Mouse (Mus musculus): ENCODE data around the gene Olig3.

Gene Olig3

GRCm38 (mm10) chr10:19338695-19339630 is 17.4 kb upstream of the Olig3 start:
- peak overlapping the region; percentile 32; the same call in 1 of the 2 replicates for H3K4me3 ChIP-seq (replicated peaks; ENCODE audit: low read length)
- TF ChIP-seq CTCF (conservative IDR thresholded peaks at IDR 0.05; ENCODE audit: low read length) (no peak), POU5F1 (IDR thresholded peaks at IDR 0.05; ENCODE audit: borderline replicate concordance, low read length) (no peak), NANOG (IDR thresholded peaks at IDR 0.05; ENCODE audit: borderline replicate concordance, low read length) (no peak)
- peaks cover 6% of the 10 kb centered on the region for H3K4me1 ChIP-seq (replicated peaks; ENCODE audit: low read depth, low read length)
- peaks cover 4% of the 10 kb centered on the region; the same call in 1 of the 2 replicates for H3K27me3 ChIP-seq (ENCODE audit: insufficient read depth, low read length)
- H3K9me3 ChIP-seq (ENCODE audit: low read length): no peaks in the 10 kb centered on the region
- no peaks in the 10 kb centered on the region for H3K36me3 ChIP-seq (ENCODE audit: insufficient read depth, low read length)

- no peaks in the 10 kb centered on the region for H3K36me3 ChIP-seq (ENCODE audit: insufficient read depth, low read length)
- H3K4me1 ChIP-seq (replicated peaks; ENCODE audit: low read depth, low read length): peaks cover under 1% of the 10 kb centered on the region; the same call in 1 of the 2 replicates
- no peak for TF ChIP-seq NANOG (IDR thresholded peaks at IDR 0.05; ENCODE audit: borderline replicate concordance, low read length)
- H3K27me3 ChIP-seq (ENCODE audit: insufficient read depth, low read length): peaks cover 4% of the 10 kb centered on the region; the same call in 1 of the 2 replicates
- no peak overlapping the region for H3K4me3 ChIP-seq (replicated peaks; ENCODE audit: low read length)
- no peaks in the 10 kb centered on the region for H3K9me3 ChIP-seq (ENCODE audit: low read length)
These were observed 12.3 kb upstream of the Olig3 start for GRCm38 (mm10) chr10:19344039-19344438.

- H3K9me3 ChIP-seq (ENCODE audit: low read length): no peaks in the 10 kb centered on the region
- no peaks in the 10 kb centered on the region for H3K36me3 ChIP-seq (ENCODE audit: insufficient read depth, low read length)
- H3K4me3 ChIP-seq (replicated peaks; ENCODE audit: low read length): no peak overlapping the region
- peaks cover 30% of the 10 kb centered on the region for H3K27me3 ChIP-seq (ENCODE audit: insufficient read depth, low read length)
- TF ChIP-seq NANOG (IDR thresholded peaks at IDR 0.05; ENCODE audit: borderline replicate concordance, low read length): no peak
- TF ChIP-seq CTCF (conservative IDR thresholded peaks at IDR 0.05; ENCODE audit: low read length): no peak
- TF ChIP-seq POU5F1 (IDR thresholded peaks at IDR 0.05; ENCODE audit: borderline replicate concordance, low read length): no peak
- H3K4me1 ChIP-seq (replicated peaks; ENCODE audit: low read depth, low read length): peaks cover 21% of the 10 kb centered on the region
These were observed 7.0 kb upstream of the Olig3 start for GRCm38 (mm10) chr10:19349326-19349725.

GRCm38 (mm10) chr10:19352006-19352877 is 4.1 kb upstream of the Olig3 start:
- H3K9me3 ChIP-seq (ENCODE audit: low read length): no peaks in the 10 kb centered on the region
- TF ChIP-seq NANOG (IDR thresholded peaks at IDR 0.05; ENCODE audit: borderline replicate concordance, low read length) (no peak), CTCF (conservative IDR thresholded peaks at IDR 0.05; ENCODE audit: low read length) (no peak), POU5F1 (IDR thresholded peaks at IDR 0.05; ENCODE audit: borderline replicate concordance, low read length) (no peak)
- H3K4me1 ChIP-seq (replicated peaks; ENCODE audit: low read depth, low read length): peaks cover 51% of the 10 kb centered on the region

GRCm38 (mm10) chr10:19352878-19353301 is 3.4 kb upstream of the Olig3 start:
- no peak for TF ChIP-seq POU5F1 (IDR thresholded peaks at IDR 0.05; ENCODE audit: borderline replicate concordance, low read length)
- TF ChIP-seq NANOG (IDR thresholded peaks at IDR 0.05; ENCODE audit: borderline replicate concordance, low read length): no peak
- TF ChIP-seq CTCF (conservative IDR thresholded peaks at IDR 0.05; ENCODE audit: low read length): no peak

More at GRCm38 (mm10) chr10:19352006-19352877, 4.1 kb upstream of the Olig3 start:
- H3K27me3 ChIP-seq (ENCODE audit: insufficient read depth, low read length): peaks cover 55% of the 10 kb centered on the region
- H3K4me3 ChIP-seq (replicated peaks; ENCODE audit: low read length): peak overlapping the region; percentile 61
- H3K36me3 ChIP-seq (ENCODE audit: insufficient read depth, low read length): no peaks in the 10 kb centered on the region

GRCm38 (mm10) chr10:19353631-19354030 is 2.7 kb upstream of the Olig3 start:
- Histone ChIP-seq H3K36me3 (ENCODE audit: insufficient read depth, low read length) (no peaks in the 10 kb centered on the region), H3K4me3 (replicated peaks; ENCODE audit: low read length) (no peak overlapping the region), H3K4me1 (replicated peaks; ENCODE audit: low read depth, low read length) (peaks cover 57% of the 10 kb centered on the region), H3K9me3 (ENCODE audit: low read length) (no peaks in the 10 kb centered on the region), H3K27me3 (ENCODE audit: insufficient read depth, low read length) (peaks cover 68% of the 10 kb centered on the region)
- TF ChIP-seq CTCF (conservative IDR thresholded peaks at IDR 0.05; ENCODE audit: low read length) (no peak), POU5F1 (IDR thresholded peaks at IDR 0.05; ENCODE audit: borderline replicate concordance, low read length) (no peak), NANOG (IDR thresholded peaks at IDR 0.05; ENCODE audit: borderline replicate concordance, low read length) (no peak)

More at GRCm38 (mm10) chr10:19352878-19353301, 3.4 kb upstream of the Olig3 start:
- H3K4me3 ChIP-seq (replicated peaks; ENCODE audit: low read length): peak overlapping the region; percentile 61
- H3K4me1 ChIP-seq (replicated peaks; ENCODE audit: low read depth, low read length): peaks cover 57% of the 10 kb centered on the region
- peaks cover 62% of the 10 kb centered on the region for H3K27me3 ChIP-seq (ENCODE audit: insufficient read depth, low read length)
- H3K36me3 ChIP-seq (ENCODE audit: insufficient read depth, low read length): no peaks in the 10 kb centered on the region
- no peaks in the 10 kb centered on the region for H3K9me3 ChIP-seq (ENCODE audit: low read length)

- Histone ChIP-seq H3K27me3 (ENCODE audit: insufficient read depth, low read length) (peaks cover 74% of the 10 kb centered on the region), H3K36me3 (ENCODE audit: insufficient read depth, low read length) (no peaks in the 10 kb centered on the region), H3K4me1 (replicated peaks; ENCODE audit: low read depth, low read length) (peaks cover 57% of the 10 kb centered on the region), H3K9me3 (ENCODE audit: low read length) (no peaks in the 10 kb centered on the region), H3K4me3 (replicated peaks; ENCODE audit: low read length) (no peak overlapping the region)
- TF ChIP-seq CTCF (conservative IDR thresholded peaks at IDR 0.05; ENCODE audit: low read length) (no peak), POU5F1 (IDR thresholded peaks at IDR 0.05; ENCODE audit: borderline replicate concordance, low read length) (no peak), NANOG (IDR thresholded peaks at IDR 0.05; ENCODE audit: borderline replicate concordance, low read length) (no peak)
These were observed 2.2 kb upstream of the Olig3 start for GRCm38 (mm10) chr10:19354146-19354545.

- H3K36me3 ChIP-seq (ENCODE audit: insufficient read depth, low read length): no peaks in the 10 kb centered on the region
- no peak overlapping the region for H3K4me3 ChIP-seq (replicated peaks; ENCODE audit: low read length)
- H3K9me3 ChIP-seq (ENCODE audit: low read length): no peaks in the 10 kb centered on the region
- TF ChIP-seq POU5F1 (IDR thresholded peaks at IDR 0.05; ENCODE audit: borderline replicate concordance, low read length) (no peak), CTCF (conservative IDR thresholded peaks at IDR 0.05; ENCODE audit: low read length) (no peak), NANOG (IDR thresholded peaks at IDR 0.05; ENCODE audit: borderline replicate concordance, low read length) (no peak)
- peaks cover 57% of the 10 kb centered on the region for H3K4me1 ChIP-seq (replicated peaks; ENCODE audit: low read depth, low read length)
- peaks cover 81% of the 10 kb centered on the region for H3K27me3 ChIP-seq (ENCODE audit: insufficient read depth, low read length)
These were observed 1.3 kb upstream of the Olig3 start for GRCm38 (mm10) chr10:19355076-19355475.
